Mouse (Mus musculus) lung, embryonic 14.5 days (tissue): ENCODE data around the gene Slc22a1. TPM values are rescaled to one million over a fixed set of nuclear protein-coding genes. Genes with fewer than 3 reads are reported as not detected.
"Not testable (repeated sequence)": the region's sequence is repeated elsewhere in the genome, so short reads cannot be mapped to it uniquely, and the experiment has no call there.

Experiments used
- ATAC-seq: fragments of 200-750 bp; cut with Nextera tagmentation; 2 replicates; pipeline ENCODE4 v1.8.0; 2017; ENCODE audit warnings: mild to moderate bottlenecking, moderate TSS enrichment, moderate library complexity; ENCODE audit not compliant: insufficient read depth
- DNase-seq: peaks from one replicate; pipeline ENCODE4 v3.0.0-alpha.2; 2015
- H3K27ac ChIP-seq: fragments of 300-500 bp; sonication (generic); 2 replicates; pipeline ENCODE4 v1.5.1; 2014; ENCODE audit warnings: low read depth, mild to moderate bottlenecking, moderate library complexity
- H3K27me3 ChIP-seq: fragments of 300-500 bp; sonication (generic); 2 replicates; pipeline ENCODE4 v1.6.1; 2014; ENCODE audit warnings: low read length, control low read depth; ENCODE audit not compliant: insufficient read depth
- H3K36me3 ChIP-seq: fragments of 300-500 bp; sonication (generic); 2 replicates; pipeline ENCODE4 v1.6.1; 2014; ENCODE audit warnings: control low read depth; ENCODE audit not compliant: insufficient read depth
- H3K4me1 ChIP-seq: fragments of 300-500 bp; sonication (generic); 2 replicates; pipeline ENCODE4 v1.6.1; 2014; ENCODE audit warnings: antibody characterized with exemption, control low read depth; ENCODE audit not compliant: insufficient read depth
- H3K4me2 ChIP-seq: fragments of 300-500 bp; sonication (generic); 2 replicates; pipeline ENCODE4 v1.6.1; 2014; ENCODE audit warnings: mild to moderate bottlenecking
- H3K4me3 ChIP-seq: fragments of 300-500 bp; sonication (generic); 2 replicates; pipeline ENCODE4 v1.5.1; 2014; ENCODE audit warnings: low read depth, low read length
- H3K9ac ChIP-seq: fragments of 300-500 bp; sonication (generic); 2 replicates; pipeline ENCODE4 v1.6.1; 2014
- H3K9me3 ChIP-seq: fragments of 300-500 bp; sonication (generic); 2 replicates; pipeline ENCODE4 v1.6.1; 2016; ENCODE audit warnings: low read depth, low read length, control low read depth
- CTCF ChIP-seq: IDR thresholded peaks from 2 replicates; pipeline ENCODE4 v1.5.1; 2016; ENCODE audit warnings: antibody characterized with exemption, low read depth
- WGBS: fragments of 180-500 bp; shearing (Covaris S2); extraction: QIAGEN DNeasy Blood & Tissue Kit; methylation state at CpG from one replicate; pipeline ENCODE4 v1.1.7; 2014; 5-methylcytosine and 5-hydroxymethylcytosine counted together
- polyA plus RNA-seq: library from polyadenylated mRNA; unstranded; fragments of >200 nt; fragmentation: Nextera tagmentation; extraction: Ambion mirVana; gene quantifications from 2 replicates; pipeline ENCODE4 v1.2.1, GENCODE M21; 2014

Slc22a1 gene
- polyA plus RNA-seq, 1 experiment from 2014 or later, result 1.2 TPM

DNA sequence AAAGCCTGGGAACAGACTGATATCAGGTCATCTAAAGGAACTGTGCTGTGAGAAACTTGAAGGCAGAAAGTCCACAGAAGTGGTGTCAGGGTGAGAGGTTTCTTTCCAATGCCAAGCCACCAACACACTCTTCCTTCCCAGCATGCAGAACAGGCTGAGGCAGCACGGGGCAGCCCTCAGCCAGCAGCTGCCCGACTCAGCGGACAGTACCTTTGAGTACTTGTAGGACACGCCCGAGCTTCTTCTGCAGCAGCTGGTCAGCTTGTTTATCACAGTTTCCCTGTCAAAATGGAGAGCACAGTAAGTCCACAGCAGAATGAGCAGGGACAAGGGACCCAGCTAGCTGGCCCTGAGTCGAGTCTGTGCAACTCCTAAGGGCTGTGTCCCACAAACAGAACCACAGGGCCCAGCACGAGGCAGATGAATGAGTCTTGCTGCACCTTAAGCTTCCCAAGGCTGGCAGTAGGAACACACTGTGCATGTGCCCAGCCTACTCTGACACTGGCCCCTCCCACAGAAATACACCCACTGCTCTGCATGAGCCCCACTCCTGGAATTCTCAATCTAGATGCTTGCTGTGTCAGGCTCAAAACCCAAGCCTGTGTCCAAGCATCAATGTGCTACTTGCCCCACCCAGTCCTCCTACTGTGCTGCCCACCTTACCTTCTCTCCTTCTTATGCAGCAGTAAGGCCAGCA, 9.4 kb upstream of the Slc22a1 start:
- no peak overlapping the region for H3K4me2 ChIP-seq
- TF ChIP-seq CTCF, result no peak
- H3K4me1 ChIP-seq, result no peaks in the 10 kb centered on the region
- no peaks in the 10 kb centered on the region for H3K9me3 ChIP-seq
- DNase-seq (no peak), ATAC-seq (no peak)
- no peaks in the 10 kb centered on the region for H3K27me3 ChIP-seq
- H3K36me3 ChIP-seq, result peaks cover 82% of the 10 kb centered on the region
- no peak overlapping the region for H3K9ac ChIP-seq
- H3K4me3 ChIP-seq, result no peak overlapping the region
- H3K27ac ChIP-seq, result no peak overlapping the region
- 76% methylated on average over 7 of the region's 7 CpGs for WGBS

GRCm38 (mm10) chr17:12684412-12684811, 8.8 kb upstream of the Slc22a1 start:
- no peak for TF ChIP-seq CTCF
- peaks cover 77% of the 10 kb centered on the region for H3K36me3 ChIP-seq
- no peak overlapping the region for H3K4me3 ChIP-seq
- no peaks in the 10 kb centered on the region for H3K4me1 ChIP-seq
- no peak overlapping the region for H3K27ac ChIP-seq
- 68% methylated on average over 4 of the region's 4 CpGs for WGBS
- H3K9ac ChIP-seq, result no peak overlapping the region
- H3K27me3 ChIP-seq, result no peaks in the 10 kb centered on the region
- ATAC-seq (no peak), DNase-seq (no peak)
- H3K9me3 ChIP-seq, result no peaks in the 10 kb centered on the region
- H3K4me2 ChIP-seq, result no peak overlapping the region

GRCm38 (mm10) chr17:12683582-12683981, 8.0 kb upstream of the Slc22a1 start:
- DNase-seq (no peak), ATAC-seq (no peak)
- Histone ChIP-seq H3K9ac (no peak overlapping the region), H3K36me3 (peaks cover 69% of the 10 kb centered on the region), H3K4me1 (no peaks in the 10 kb centered on the region), H3K4me3 (no peak overlapping the region), H3K9me3 (no peaks in the 10 kb centered on the region), H3K4me2 (no peak overlapping the region), H3K27ac (no peak overlapping the region), H3K27me3 (no peaks in the 10 kb centered on the region)
- no peak for TF ChIP-seq CTCF
- WGBS, result 85% methylated on average over 13 of the region's 13 CpGs

- no peak overlapping the region for H3K4me3 ChIP-seq
These were observed 2.6 kb upstream of the Slc22a1 start for GRCm38 (mm10) chr17:12678261-12678660.

DNA sequence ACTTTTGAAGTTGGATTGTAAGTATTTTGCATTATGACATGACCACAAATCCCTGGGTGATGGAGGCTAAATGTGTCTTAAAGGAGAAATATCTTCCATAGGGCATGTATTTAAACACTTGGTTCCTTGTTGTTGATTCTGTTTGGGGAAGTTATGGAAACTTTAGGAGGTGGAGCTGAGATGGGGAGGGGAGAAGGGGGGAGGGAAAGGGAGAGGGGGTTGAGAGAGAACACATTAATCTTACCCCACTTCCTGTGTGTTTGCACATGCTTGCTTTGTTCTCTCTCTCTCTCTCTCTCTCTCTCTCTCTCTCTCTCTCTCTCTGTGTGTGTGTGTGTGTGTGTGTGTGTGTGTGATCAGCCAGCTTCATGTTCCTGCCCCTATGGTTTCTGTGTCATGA, 1.5 kb upstream of the Slc22a1 start:
- H3K9me3 ChIP-seq, result no peaks in the 10 kb centered on the region
- DNase-seq (no peak), ATAC-seq (no peak)
- no peak overlapping the region for H3K4me3 ChIP-seq
- TF ChIP-seq CTCF, result no peak
- H3K9ac ChIP-seq, result no peak overlapping the region
- H3K36me3 ChIP-seq, result peaks cover 7% of the 10 kb centered on the region; the same call in 1 of the 2 replicates
- H3K27me3 ChIP-seq, result no peaks in the 10 kb centered on the region
- no peak overlapping the region for H3K27ac ChIP-seq
- H3K4me2 ChIP-seq, result no peak overlapping the region
- H3K4me1 ChIP-seq, result no peaks in the 10 kb centered on the region

More at GRCm38 (mm10) chr17:12678261-12678660, 2.6 kb upstream of the Slc22a1 start:
- no peak overlapping the region for H3K4me2 ChIP-seq
- H3K27me3 ChIP-seq, result no peaks in the 10 kb centered on the region
- TF ChIP-seq CTCF, result no peak
- ATAC-seq (no peak), DNase-seq (no peak)
- H3K9me3 ChIP-seq, result no peaks in the 10 kb centered on the region
- no peaks in the 10 kb centered on the region for H3K4me1 ChIP-seq
- no peak overlapping the region for H3K27ac ChIP-seq
- H3K36me3 ChIP-seq, result peaks cover 18% of the 10 kb centered on the region; the same call in 1 of the 2 replicates
- H3K9ac ChIP-seq, result no peak overlapping the region

- H3K36me3 ChIP-seq, H3K4me1 ChIP-seq, H3K9ac ChIP-seq, DNase-seq, H3K4me3 ChIP-seq, H3K27ac ChIP-seq, H3K27me3 ChIP-seq, H3K4me2 ChIP-seq, H3K9me3 ChIP-seq: not testable (repeated sequence)
- WGBS, result 74% methylated on average over 7 of the region's 7 CpGs
- ATAC-seq, result 0 out of 2 replicates have a peak, but pooled peaks have one; percentile 16
These were observed 649 bp downstream of the Slc22a1 start for GRCm38 (mm10) chr17:12674980-12675379.

DNA sequence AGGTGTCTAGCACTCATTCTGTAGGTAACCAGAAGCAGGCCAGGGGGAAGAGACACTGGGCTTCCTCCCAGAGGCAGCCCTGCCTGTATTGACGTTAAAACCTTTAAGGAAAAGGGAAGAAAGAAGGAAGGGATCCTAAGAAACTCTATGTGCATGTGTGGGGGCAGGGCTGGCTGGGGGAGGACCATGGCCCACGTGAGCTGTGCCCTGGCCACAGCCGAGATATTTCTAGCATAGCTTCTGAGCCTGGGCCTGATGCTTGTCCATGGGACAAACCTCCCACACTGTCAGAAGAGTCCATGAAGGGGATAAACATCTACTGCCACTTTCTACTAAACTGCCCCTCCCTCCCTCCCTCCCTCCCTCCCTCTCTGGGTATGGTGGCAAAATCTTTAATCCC, 1.8 kb downstream of the Slc22a1 start:
- ATAC-seq (no peak), DNase-seq (no peak)
- Histone ChIP-seq H3K4me2 (no peak overlapping the region), H3K27me3 (no peaks in the 10 kb centered on the region), H3K9me3 (no peaks in the 10 kb centered on the region), H3K4me3 (no peak overlapping the region), H3K27ac (no peak overlapping the region), H3K4me1 (peaks cover 8% of the 10 kb centered on the region), H3K36me3 (no peaks in the 10 kb centered on the region), H3K9ac (no peak overlapping the region)
- 60% methylated on average over 3 of the region's 3 CpGs for WGBS
- no peak for TF ChIP-seq CTCF
